Mouse (Mus musculus) T-cell, adult 2 months (primary cell): ENCODE measurements around the gene Rbbp4.

ENCODE experiments used
- DNase-seq: peaks from one replicate; pipeline ENCODE4 v3.0.0; 2022; ENCODE audit warnings: low spot score

Rbbp4 gene

GRCm38 (mm10) chr4:129293702-129294101 lies 41.5 kb downstream of the Rbbp4 start:
- no peak for DNase-seq

GRCm38 (mm10) chr4:129292831-129293230 lies 42.3 kb downstream of the Rbbp4 start:
- DNase-seq = no peak

GRCm38 (mm10) chr4:129289671-129290070 lies 45.5 kb downstream of the Rbbp4 start:
- DNase-seq = no peak

GRCm38 (mm10) chr4:129288067-129288466 lies 47.1 kb downstream of the Rbbp4 start:
- DNase-seq = no peak

- DNase-seq = no peak
Observed at GRCm38 (mm10) chr4:129287472-129287981, 47.6 kb downstream of the Rbbp4 start, which contains the start of gene Sync. Gene Sync, plus strand, starts transcription at chr4:129287617.

- DNase-seq = no peak
Observed at GRCm38 (mm10) chr4:129286683-129287471, 48.3 kb downstream of the Rbbp4 start.

GRCm38 (mm10) chr4:129286001-129286682 lies 49.0 kb downstream of the Rbbp4 start:
- DNase-seq = no peak

GRCm38 (mm10) chr4:129284685-129285084 lies 50.5 kb downstream of the Rbbp4 start:
- no peak for DNase-seq

GRCm38 (mm10) chr4:129283226-129283625 lies 51.9 kb downstream of the Rbbp4 start:
- DNase-seq = no peak

GRCm38 (mm10) chr4:129282786-129283185 lies 52.4 kb downstream of the Rbbp4 start:
- no peak for DNase-seq

GRCm38 (mm10) chr4:129276453-129276865 lies 58.7 kb downstream of the Rbbp4 start:
- peak; percentile 89 for DNase-seq

- DNase-seq = no peak
Observed at GRCm38 (mm10) chr4:129272756-129273046, 62.5 kb downstream of the Rbbp4 start.

GRCm38 (mm10) chr4:129271991-129272755 lies 63.0 kb downstream of the Rbbp4 start:
- no peak for DNase-seq

- DNase-seq = no peak
Observed at GRCm38 (mm10) chr4:129268698-129269097, 66.5 kb downstream of the Rbbp4 start.

GRCm38 (mm10) chr4:129266821-129267220 lies 68.3 kb downstream of the Rbbp4 start:
- DNase-seq = no peak

GRCm38 (mm10) chr4:129266191-129266590 lies 69.0 kb downstream of the Rbbp4 start:
- no peak for DNase-seq

- peak; percentile 25 for DNase-seq
Observed at GRCm38 (mm10) chr4:129263225-129264021, 71.7 kb downstream of the Rbbp4 start.

- no peak for DNase-seq
Observed at GRCm38 (mm10) chr4:129261196-129261595, 74.0 kb downstream of the Rbbp4 start, which contains the start of gene C77080. Gene C77080, minus strand, starts transcription at chr4:129261404.

- no peak for DNase-seq
Observed at GRCm38 (mm10) chr4:129260678-129261077, 74.5 kb downstream of the Rbbp4 start.

GRCm38 (mm10) chr4:129259101-129259500 lies 76.1 kb downstream of the Rbbp4 start:
- no peak for DNase-seq
